Mouse (Mus musculus) embryonic fibroblast, embryonic 13.5 days (primary cell): ENCODE data around the gene Gorab.

ENCODE experiments used
- CTCF ChIP-seq: IDR thresholded peaks from 2 replicates; pipeline ENCODE4 v1.5.1; 2011; ENCODE audit warnings: mild to moderate bottlenecking, control low read depth, low read length, moderate library complexity, borderline replicate concordance; ENCODE audit not compliant: insufficient read depth
- POLR2A ChIP-seq: IDR thresholded peaks from 2 replicates; pipeline ENCODE4 v1.6.1; 2011; ENCODE audit warnings: low read depth, mild to moderate bottlenecking, control low read depth, low read length, moderate library complexity

GRCm38 (mm10) chr1:163382048-163382719 lies 21.3 kb downstream of the Gorab start:
- TF ChIP-seq CTCF (no peak), POLR2A (no peak)
